Mouse (Mus musculus): ENCODE data around the gene Sms. TPM values are rescaled to one million over a fixed set of nuclear protein-coding genes. Genes with fewer than 3 reads are reported as not detected.

The Sms gene
- polyA plus RNA-seq, 1 experiment from 2014 or later: 33.7 TPM

DNA sequence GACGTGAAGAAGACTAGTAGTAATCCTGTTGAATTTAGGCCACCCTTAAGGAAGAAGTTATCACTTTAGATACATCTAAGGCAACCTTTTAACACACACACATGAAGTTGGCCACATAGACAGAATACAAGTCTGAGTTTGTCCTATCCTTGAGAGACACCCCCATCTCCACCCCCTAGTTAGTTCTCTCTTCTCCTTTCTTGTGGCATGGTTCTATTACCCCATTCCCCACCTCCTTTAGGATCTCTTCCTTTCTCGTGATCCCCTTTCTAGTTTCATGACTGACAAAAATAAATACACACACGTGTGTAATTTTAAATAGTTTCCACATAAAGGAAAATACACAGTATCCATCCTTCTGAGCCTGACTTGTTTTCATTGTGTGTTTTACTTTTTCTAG is 23.3 kb downstream of the Sms start:
- peaks cover 4% of the 10 kb centered on the region; the same call in 1 of the 2 replicates for H3K4me1 ChIP-seq (ENCODE audit: control insufficient read depth, insufficient read depth, low read length)
- H3K9me3 ChIP-seq (replicated peaks; ENCODE audit: control insufficient read depth, low read length): no peaks in the 10 kb centered on the region
- no peak overlapping the region for H3K4me2 ChIP-seq (ENCODE audit: low read depth, low read length)
- H3K4me3 ChIP-seq (ENCODE audit: low read length): no peak overlapping the region
- H3K9ac ChIP-seq (ENCODE audit: low read length): no peak overlapping the region
- H3K27me3 ChIP-seq (ENCODE audit: control insufficient read depth, insufficient read depth, low read length): no peaks in the 10 kb centered on the region
- no peak overlapping the region for H3K27ac ChIP-seq (ENCODE audit: low read length)
- ATAC-seq (replicated peaks; ENCODE audit: extremely low read depth, insufficient read depth, low FRiP score): no peak
- 91% methylated on average over 3 of the region's 3 CpGs for WGBS
- 0 out of 2 replicates have a peak, but pooled peaks cover 4% of the 10 kb centered on the region for H3K36me3 ChIP-seq (ENCODE audit: control insufficient read depth, insufficient read depth)

DNA sequence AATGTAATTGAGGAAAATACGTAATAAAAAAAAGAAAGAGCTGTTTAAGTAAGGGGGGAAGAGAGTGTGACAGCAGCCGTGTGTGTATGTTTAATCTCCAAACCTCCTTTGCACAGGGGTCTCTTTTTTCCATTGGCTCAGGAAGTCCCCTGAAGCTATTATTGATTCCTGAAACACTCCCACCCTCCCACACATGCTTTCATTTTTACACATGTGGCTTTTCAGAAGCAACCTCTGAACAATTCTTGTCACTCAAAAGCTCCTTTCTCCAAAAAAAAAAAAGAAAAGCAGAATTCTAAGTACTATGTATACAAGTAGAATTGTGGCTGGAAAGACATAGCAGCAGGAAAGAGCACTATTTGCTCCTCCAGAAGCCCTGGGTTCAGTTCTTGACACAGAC is 24.0 kb downstream of the Sms start:
- Histone ChIP-seq H3K4me2 (ENCODE audit: low read depth, low read length) (no peak overlapping the region), H3K9ac (ENCODE audit: low read length) (no peak overlapping the region), H3K27ac (ENCODE audit: low read length) (no peak overlapping the region), H3K27me3 (ENCODE audit: control insufficient read depth, insufficient read depth, low read length) (no peaks in the 10 kb centered on the region), H3K4me1 (ENCODE audit: control insufficient read depth, insufficient read depth, low read length) (peaks cover 4% of the 10 kb centered on the region; the same call in 1 of the 2 replicates), H3K4me3 (ENCODE audit: low read length) (no peak overlapping the region), H3K36me3 (ENCODE audit: control insufficient read depth, insufficient read depth) (0 out of 2 replicates have a peak, but pooled peaks cover 4% of the 10 kb centered on the region), H3K9me3 (replicated peaks; ENCODE audit: control insufficient read depth, low read length) (no peaks in the 10 kb centered on the region)
- ATAC-seq (replicated peaks; ENCODE audit: extremely low read depth, insufficient read depth, low FRiP score): no peak
- WGBS: 82% methylated on average over 2 of the region's 2 CpGs

- Histone ChIP-seq H3K9ac (ENCODE audit: low read length) (no peak overlapping the region), H3K4me3 (ENCODE audit: low read length) (no peak overlapping the region), H3K4me1 (ENCODE audit: control insufficient read depth, insufficient read depth, low read length) (peaks cover 4% of the 10 kb centered on the region; the same call in 1 of the 2 replicates), H3K9me3 (replicated peaks; ENCODE audit: control insufficient read depth, low read length) (no peaks in the 10 kb centered on the region), H3K36me3 (ENCODE audit: control insufficient read depth, insufficient read depth) (0 out of 2 replicates have a peak, but pooled peaks cover 4% of the 10 kb centered on the region), H3K4me2 (ENCODE audit: low read depth, low read length) (no peak overlapping the region), H3K27ac (ENCODE audit: low read length) (no peak overlapping the region), H3K27me3 (ENCODE audit: control insufficient read depth, insufficient read depth, low read length) (no peaks in the 10 kb centered on the region)
- no peak for ATAC-seq (replicated peaks; ENCODE audit: extremely low read depth, insufficient read depth, low FRiP score)
- 79% methylated on average over 1 of the region's 1 CpGs for WGBS
These were observed 26.1 kb downstream of the Sms start for GRCm38 (mm10) chrX:157465949-157466348.

GRCm38 (mm10) chrX:157462716-157463115 is 29.4 kb downstream of the Sms start:
- Histone ChIP-seq H3K27me3 (ENCODE audit: control insufficient read depth, insufficient read depth, low read length) (no peaks in the 10 kb centered on the region), H3K36me3 (ENCODE audit: control insufficient read depth, insufficient read depth) (0 out of 2 replicates have a peak, but pooled peaks cover 4% of the 10 kb centered on the region), H3K4me2 (ENCODE audit: low read depth, low read length) (no peak overlapping the region), H3K9ac (ENCODE audit: low read length) (no peak overlapping the region), H3K4me3 (ENCODE audit: low read length) (no peak overlapping the region), H3K27ac (ENCODE audit: low read length) (no peak overlapping the region), H3K4me1 (ENCODE audit: control insufficient read depth, insufficient read depth, low read length) (peaks cover 4% of the 10 kb centered on the region; the same call in 1 of the 2 replicates), H3K9me3 (replicated peaks; ENCODE audit: control insufficient read depth, low read length) (no peaks in the 10 kb centered on the region)
- WGBS: 71% methylated on average over 3 of the region's 3 CpGs
- ATAC-seq (replicated peaks; ENCODE audit: extremely low read depth, insufficient read depth, low FRiP score): no peak

GRCm38 (mm10) chrX:157454430-157454829 is 37.7 kb downstream of the Sms start:
- no peak overlapping the region for H3K4me2 ChIP-seq (ENCODE audit: low read depth, low read length)
- no peak overlapping the region for H3K27ac ChIP-seq (ENCODE audit: low read length)
- H3K27me3 ChIP-seq (ENCODE audit: control insufficient read depth, insufficient read depth, low read length): no peaks in the 10 kb centered on the region
- no peaks in the 10 kb centered on the region for H3K9me3 ChIP-seq (replicated peaks; ENCODE audit: control insufficient read depth, low read length)
- H3K4me3 ChIP-seq (ENCODE audit: low read length): no peak overlapping the region
- ATAC-seq (replicated peaks; ENCODE audit: extremely low read depth, insufficient read depth, low FRiP score): no peak
- WGBS: 73% methylated on average over 1 of the region's 1 CpGs
- no peaks in the 10 kb centered on the region for H3K4me1 ChIP-seq (ENCODE audit: control insufficient read depth, insufficient read depth, low read length)
- H3K36me3 ChIP-seq (ENCODE audit: control insufficient read depth, insufficient read depth): 0 out of 2 replicates have a peak, but pooled peaks cover 4% of the 10 kb centered on the region
- no peak overlapping the region for H3K9ac ChIP-seq (ENCODE audit: low read length)

DNA sequence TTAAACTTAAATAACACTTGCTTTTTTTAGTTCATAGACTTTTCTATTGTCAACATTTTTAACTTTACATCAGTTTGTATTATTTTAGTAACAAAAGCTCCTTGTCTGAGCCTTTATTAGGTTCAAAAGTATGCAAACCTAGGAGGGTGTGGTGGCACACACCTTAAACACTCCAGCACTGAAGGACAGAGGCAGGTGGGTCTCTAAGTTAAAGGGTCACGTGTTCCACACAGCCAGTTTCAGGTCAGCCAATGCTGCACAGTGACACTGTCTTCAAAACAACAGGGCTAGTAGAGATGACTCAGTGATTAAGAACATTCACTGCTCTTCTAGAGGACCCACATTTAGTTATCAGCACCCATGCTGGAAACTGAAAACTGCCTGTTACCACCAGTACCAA is 43.1 kb downstream of the Sms start:
- H3K4me3 ChIP-seq (ENCODE audit: low read length): no peak overlapping the region
- ATAC-seq (replicated peaks; ENCODE audit: extremely low read depth, insufficient read depth, low FRiP score): no peak
- no peak overlapping the region for H3K4me2 ChIP-seq (ENCODE audit: low read depth, low read length)
- H3K27me3 ChIP-seq (ENCODE audit: control insufficient read depth, insufficient read depth, low read length): no peaks in the 10 kb centered on the region
- no peaks in the 10 kb centered on the region for H3K9me3 ChIP-seq (replicated peaks; ENCODE audit: control insufficient read depth, low read length)
- no peak overlapping the region for H3K9ac ChIP-seq (ENCODE audit: low read length)
- no peaks in the 10 kb centered on the region for H3K36me3 ChIP-seq (ENCODE audit: control insufficient read depth, insufficient read depth)
- 73% methylated on average over 1 of the region's 1 CpGs for WGBS
- no peaks in the 10 kb centered on the region for H3K4me1 ChIP-seq (ENCODE audit: control insufficient read depth, insufficient read depth, low read length)
- H3K27ac ChIP-seq (ENCODE audit: low read length): no peak overlapping the region

DNA sequence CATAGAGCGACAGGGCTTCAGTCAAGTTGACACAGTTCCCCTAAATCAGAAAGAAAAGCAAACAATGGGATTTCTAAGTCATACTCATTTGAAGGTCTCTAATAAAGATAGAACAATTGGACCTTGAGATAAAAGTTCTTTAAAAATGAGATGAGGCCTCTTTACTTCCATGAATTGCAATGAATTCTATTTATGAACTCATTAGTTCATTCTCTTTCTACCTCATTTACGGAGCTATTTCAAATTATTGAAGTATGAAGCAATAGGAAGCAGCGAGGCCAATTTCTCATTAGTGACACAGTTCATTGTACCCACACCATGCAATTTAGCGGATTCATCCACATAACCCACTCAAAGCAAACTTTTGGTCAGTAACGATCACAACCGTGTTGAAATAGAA is 44.7 kb downstream of the Sms start:
- Histone ChIP-seq H3K27me3 (ENCODE audit: control insufficient read depth, insufficient read depth, low read length) (no peaks in the 10 kb centered on the region), H3K4me3 (ENCODE audit: low read length) (no peak overlapping the region), H3K9me3 (replicated peaks; ENCODE audit: control insufficient read depth, low read length) (no peaks in the 10 kb centered on the region), H3K4me2 (ENCODE audit: low read depth, low read length) (no peak overlapping the region), H3K36me3 (ENCODE audit: control insufficient read depth, insufficient read depth) (no peaks in the 10 kb centered on the region), H3K27ac (ENCODE audit: low read length) (no peak overlapping the region), H3K4me1 (ENCODE audit: control insufficient read depth, insufficient read depth, low read length) (no peaks in the 10 kb centered on the region), H3K9ac (ENCODE audit: low read length) (no peak overlapping the region)
- 79% methylated on average over 6 of the region's 6 CpGs for WGBS
- no peak for ATAC-seq (replicated peaks; ENCODE audit: extremely low read depth, insufficient read depth, low FRiP score)

- H3K27me3 ChIP-seq (ENCODE audit: control insufficient read depth, insufficient read depth, low read length): no peaks in the 10 kb centered on the region
- 85% methylated on average over 1 of the region's 1 CpGs for whole genome bisulfite sequencing
- no peak overlapping the region for H3K4me2 ChIP-seq (ENCODE audit: low read depth, low read length)
- H3K4me3 ChIP-seq (ENCODE audit: low read length): no peak overlapping the region
- H3K4me1 ChIP-seq (ENCODE audit: control insufficient read depth, insufficient read depth, low read length): no peaks in the 10 kb centered on the region
- no peak for ATAC-seq (replicated peaks; ENCODE audit: extremely low read depth, insufficient read depth, low FRiP score)
- no peak overlapping the region for H3K9ac ChIP-seq (ENCODE audit: low read length)
- H3K27ac ChIP-seq (ENCODE audit: low read length): no peak overlapping the region
- no peaks in the 10 kb centered on the region for H3K9me3 ChIP-seq (replicated peaks; ENCODE audit: control insufficient read depth, low read length)
- no peaks in the 10 kb centered on the region for H3K36me3 ChIP-seq (ENCODE audit: control insufficient read depth, insufficient read depth)
These were observed 57.3 kb downstream of the Sms start for GRCm38 (mm10) chrX:157434768-157435167.

- no peak overlapping the region for H3K4me3 ChIP-seq (ENCODE audit: low read length)
- H3K36me3 ChIP-seq (ENCODE audit: control insufficient read depth, insufficient read depth): no peaks in the 10 kb centered on the region
- H3K4me2 ChIP-seq (ENCODE audit: low read depth, low read length): no peak overlapping the region
- no peaks in the 10 kb centered on the region for H3K9me3 ChIP-seq (replicated peaks; ENCODE audit: control insufficient read depth, low read length)
- ATAC-seq (replicated peaks; ENCODE audit: extremely low read depth, insufficient read depth, low FRiP score): no peak
- no peak overlapping the region for H3K9ac ChIP-seq (ENCODE audit: low read length)
- 26% methylated on average over 2 of the region's 2 CpGs for WGBS
- no peaks in the 10 kb centered on the region for H3K27me3 ChIP-seq (ENCODE audit: control insufficient read depth, insufficient read depth, low read length)
- H3K4me1 ChIP-seq (ENCODE audit: control insufficient read depth, insufficient read depth, low read length): no peaks in the 10 kb centered on the region
- no peak overlapping the region for H3K27ac ChIP-seq (ENCODE audit: low read length)
These were observed 72.6 kb downstream of the Sms start for GRCm38 (mm10) chrX:157419451-157419850.

Measured in heart, embryonic 16.5 days (tissue).